Mouse (Mus musculus) neural tube, embryonic 12.5 days (tissue): ENCODE results near the gene Rab38. TPM values are rescaled to one million over a fixed set of nuclear protein-coding genes. Genes with fewer than 3 reads are reported as not detected.

ENCODE experiments used
- ATAC-seq: fragments of 200-750 bp; cut with Nextera tagmentation; 2 replicates; pipeline ENCODE4 v1.8.0; 2017; ENCODE audit warnings: low read depth, mild to moderate bottlenecking, moderate TSS enrichment, moderate library complexity; ENCODE audit not compliant: low FRiP score
- H3K27ac ChIP-seq: fragments of 300-500 bp; sonication (generic); 2 replicates; pipeline ENCODE4 v1.5.1; 2016
- H3K27me3 ChIP-seq: fragments of 300-500 bp; sonication (generic); replicated peaks from 2 replicates; pipeline ENCODE4 v1.6.1; 2016; ENCODE audit warnings: mild to moderate bottlenecking
- H3K36me3 ChIP-seq: fragments of 300-500 bp; sonication (generic); 2 replicates; pipeline ENCODE4 v1.6.1; 2016; ENCODE audit warnings: mild to moderate bottlenecking
- H3K4me1 ChIP-seq: fragments of 300-500 bp; sonication (generic); 2 replicates; pipeline ENCODE4 v1.6.1; 2016
- H3K4me2 ChIP-seq: fragments of 300-500 bp; sonication (generic); replicated peaks from 2 replicates; pipeline ENCODE4 v1.6.1; 2016; ENCODE audit warnings: mild to moderate bottlenecking
- H3K4me3 ChIP-seq: fragments of 300-500 bp; sonication (generic); 2 replicates; pipeline ENCODE4 v1.5.1; 2016
- H3K9ac ChIP-seq: fragments of 300-500 bp; sonication (generic); 2 replicates; pipeline ENCODE4 v1.6.1; 2016; ENCODE audit warnings: mild to moderate bottlenecking
- H3K9me3 ChIP-seq: fragments of 300-500 bp; sonication (generic); 2 replicates; pipeline ENCODE4 v1.6.1; 2016; ENCODE audit warnings: mild to moderate bottlenecking
- WGBS: fragments of 180-500 bp; shearing (Covaris S2); methylation state at CpG from one replicate; pipeline ENCODE4 v1.1.7; 2016; 5-methylcytosine and 5-hydroxymethylcytosine counted together
- polyA plus RNA-seq: library from polyadenylated mRNA; unstranded; fragments of >200 nt; fragmentation: Nextera tagmentation; extraction: Ambion mirVana; gene quantifications from 2 replicates; pipeline ENCODE4 v1.2.1, GENCODE M21; 2016

The Rab38 gene
- polyA plus RNA-seq, 1 experiment from 2014 or later: 2.4 TPM

DNA sequence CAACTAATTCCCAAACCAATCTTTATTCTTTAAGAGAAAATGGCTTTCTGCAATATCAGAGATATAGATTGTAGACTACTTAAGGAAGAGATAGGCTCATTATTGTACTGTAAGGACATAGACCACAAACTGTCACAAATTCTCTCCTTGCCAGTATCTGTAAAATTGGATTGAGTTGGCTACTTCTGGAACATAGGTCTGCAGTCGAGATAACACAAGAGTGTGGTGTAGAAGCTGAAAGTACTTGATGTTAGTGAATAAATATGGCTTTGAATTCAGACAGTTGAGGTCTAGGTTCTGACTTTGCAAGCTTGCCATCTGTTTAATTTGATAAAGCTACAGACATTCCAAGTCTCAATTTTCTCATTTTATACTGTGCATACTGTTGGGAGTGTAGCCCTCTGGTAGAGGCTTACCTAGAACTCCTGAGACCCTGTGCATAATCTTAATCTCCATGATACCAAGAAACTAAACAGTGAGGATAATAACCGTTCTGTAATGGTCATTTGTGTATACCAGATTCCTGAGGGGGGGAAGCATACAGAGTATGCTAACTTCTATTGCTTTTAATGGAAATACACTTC, 15.3 kb downstream of the Rab38 start:
- no peak for ATAC-seq

DNA sequence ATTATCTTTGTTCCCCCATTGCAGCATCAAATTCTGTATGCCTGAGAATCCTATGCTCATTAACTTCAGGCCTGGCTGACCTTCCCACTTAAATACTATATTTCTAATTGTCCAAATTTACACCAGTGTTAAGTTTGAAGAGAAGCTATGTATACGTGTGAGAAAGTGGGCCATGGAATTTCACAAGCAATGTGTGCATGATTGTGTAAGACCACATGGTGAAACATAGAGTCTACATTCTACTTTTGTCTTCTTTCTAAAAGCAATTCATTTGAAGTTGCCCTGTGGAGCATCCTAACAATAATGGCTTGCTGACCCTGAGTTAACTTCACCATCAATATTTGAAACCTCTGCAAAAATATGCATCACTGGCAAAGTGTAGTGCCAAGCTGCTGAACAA, 23.2 kb downstream of the Rab38 start:
- Histone ChIP-seq H3K4me2 (no peak overlapping the region), H3K4me1 (no peaks in the 10 kb centered on the region), H3K9me3 (no peaks in the 10 kb centered on the region), H3K27me3 (no peaks in the 10 kb centered on the region), H3K9ac (no peak overlapping the region), H3K4me3 (no peak overlapping the region), H3K36me3 (no peaks in the 10 kb centered on the region), H3K27ac (no peak overlapping the region)
- WGBS: 69% methylated on average over 1 of the region's 1 CpGs
- ATAC-seq: no peak

More for the DNA sequence above, 15.3 kb downstream of the Rab38 start:
- Histone ChIP-seq H3K9ac (no peak overlapping the region), H3K4me2 (no peak overlapping the region), H3K4me3 (no peak overlapping the region), H3K9me3 (no peaks in the 10 kb centered on the region), H3K27ac (no peak overlapping the region), H3K4me1 (no peaks in the 10 kb centered on the region), H3K27me3 (no peaks in the 10 kb centered on the region), H3K36me3 (no peaks in the 10 kb centered on the region)
- 83% methylated on average over 2 of the region's 2 CpGs for WGBS

DNA sequence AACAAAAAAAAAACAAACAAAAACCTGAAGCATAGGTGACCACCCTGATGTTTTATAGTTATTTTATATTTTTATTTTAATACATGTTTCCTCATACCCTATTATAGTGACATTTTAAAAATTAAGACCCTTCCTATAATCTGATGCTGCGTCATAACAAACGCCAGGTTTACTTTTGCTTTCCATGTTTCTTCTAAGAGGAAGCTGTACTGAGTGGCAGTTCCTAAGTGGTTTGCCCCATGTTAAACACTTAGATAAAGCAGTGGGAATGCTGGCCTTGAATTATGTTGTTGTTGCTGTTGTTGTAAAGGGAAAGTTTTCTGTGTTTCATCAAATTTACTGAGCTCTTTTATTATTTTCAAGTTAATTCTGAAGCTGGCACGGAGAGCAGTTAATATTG, 27.8 kb downstream of the Rab38 start:
- WGBS: 91% methylated on average over 3 of the region's 3 CpGs
- H3K9ac ChIP-seq: no peak overlapping the region
- no peak overlapping the region for H3K27ac ChIP-seq
- no peaks in the 10 kb centered on the region for H3K4me1 ChIP-seq
- H3K27me3 ChIP-seq: no peaks in the 10 kb centered on the region
- H3K4me2 ChIP-seq: no peak overlapping the region
- no peak for ATAC-seq
- H3K4me3 ChIP-seq: no peak overlapping the region
- no peaks in the 10 kb centered on the region for H3K36me3 ChIP-seq
- H3K9me3 ChIP-seq: no peaks in the 10 kb centered on the region

DNA sequence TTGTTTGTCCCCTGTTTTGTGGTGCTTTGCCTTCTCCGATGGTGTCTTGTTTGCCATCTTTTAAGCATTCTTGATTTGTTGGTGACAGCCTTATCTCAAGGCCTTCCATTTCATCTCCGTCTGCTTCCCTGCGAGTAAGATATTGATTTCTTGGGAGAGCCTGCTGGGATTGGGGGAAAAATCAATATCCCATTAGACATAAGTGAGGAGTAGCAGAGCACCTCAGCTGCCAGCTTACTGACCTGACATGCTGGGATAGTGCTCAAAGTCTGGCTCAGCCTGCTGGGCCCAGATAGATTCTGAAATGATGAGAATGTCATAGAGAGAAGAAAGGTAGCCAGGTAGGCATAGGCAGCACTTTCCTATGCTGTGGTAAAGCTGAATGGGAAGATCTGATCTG, 37.7 kb downstream of the Rab38 start:
- no peak overlapping the region for H3K9ac ChIP-seq
- WGBS: 73% methylated on average over 3 of the region's 3 CpGs
- H3K27ac ChIP-seq: no peak overlapping the region
- ATAC-seq: no peak
- no peaks in the 10 kb centered on the region for H3K27me3 ChIP-seq
- H3K4me1 ChIP-seq: no peaks in the 10 kb centered on the region
- no peaks in the 10 kb centered on the region for H3K36me3 ChIP-seq
- no peaks in the 10 kb centered on the region for H3K9me3 ChIP-seq
- H3K4me2 ChIP-seq: no peak overlapping the region
- H3K4me3 ChIP-seq: no peak overlapping the region

DNA sequence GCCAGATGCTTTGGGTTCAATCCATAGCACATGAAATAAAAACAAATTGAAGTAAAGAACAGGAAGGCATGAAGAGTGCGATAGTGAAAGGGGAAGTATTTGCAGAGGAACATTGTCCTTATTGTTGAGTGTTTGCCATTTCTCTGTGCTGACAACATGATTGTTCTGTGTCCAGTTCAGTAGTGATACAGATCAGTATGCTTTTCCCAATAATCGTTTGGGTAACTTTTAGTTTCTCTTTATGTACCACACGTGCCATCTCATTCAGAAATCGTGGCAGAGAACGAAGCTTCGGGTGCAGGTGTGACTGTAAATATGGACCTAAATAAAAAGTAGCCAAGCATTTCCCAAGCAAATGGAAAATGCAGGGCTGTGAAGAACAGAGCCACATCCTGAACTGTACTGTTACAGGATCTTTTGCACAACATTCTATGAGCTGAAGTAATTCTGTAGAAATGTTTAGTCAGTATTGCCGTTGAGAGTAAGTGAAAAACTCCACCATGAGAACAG, 52.1 kb downstream of the Rab38 start:
- Histone ChIP-seq H3K4me2 (no peak overlapping the region), H3K9ac (no peak overlapping the region), H3K9me3 (no peaks in the 10 kb centered on the region), H3K27ac (no peak overlapping the region), H3K36me3 (no peaks in the 10 kb centered on the region), H3K4me3 (no peak overlapping the region), H3K4me1 (no peaks in the 10 kb centered on the region), H3K27me3 (no peaks in the 10 kb centered on the region)
- 93% methylated on average over 7 of the region's 7 CpGs for WGBS
- no peak for ATAC-seq

DNA sequence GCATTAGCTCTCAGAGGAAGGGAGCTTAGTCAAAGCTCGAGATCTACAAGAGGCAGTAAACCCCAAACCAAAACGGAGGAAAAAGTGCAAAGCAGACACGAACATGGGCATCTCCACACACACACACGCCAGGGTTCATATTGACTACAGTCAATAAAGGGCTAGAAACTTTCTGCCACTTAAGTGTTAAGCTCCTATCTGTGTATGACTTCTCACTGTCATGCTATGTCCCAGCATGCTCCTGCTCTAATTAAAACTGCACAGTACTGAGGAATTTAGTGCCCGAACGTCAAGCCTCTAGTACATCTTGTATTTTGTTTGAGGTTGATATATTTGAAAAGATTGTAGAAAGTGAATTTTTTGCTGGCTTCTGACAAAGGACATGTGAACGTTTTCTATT, 52.6 kb downstream of the Rab38 start:
- H3K4me2 ChIP-seq: no peak overlapping the region
- no peaks in the 10 kb centered on the region for H3K36me3 ChIP-seq
- no peak overlapping the region for H3K27ac ChIP-seq
- H3K4me1 ChIP-seq: no peaks in the 10 kb centered on the region
- WGBS: 81% methylated on average over 7 of the region's 7 CpGs
- H3K4me3 ChIP-seq: no peak overlapping the region
- no peak overlapping the region for H3K9ac ChIP-seq
- H3K9me3 ChIP-seq: no peaks in the 10 kb centered on the region
- H3K27me3 ChIP-seq: no peaks in the 10 kb centered on the region
- no peak for ATAC-seq

DNA sequence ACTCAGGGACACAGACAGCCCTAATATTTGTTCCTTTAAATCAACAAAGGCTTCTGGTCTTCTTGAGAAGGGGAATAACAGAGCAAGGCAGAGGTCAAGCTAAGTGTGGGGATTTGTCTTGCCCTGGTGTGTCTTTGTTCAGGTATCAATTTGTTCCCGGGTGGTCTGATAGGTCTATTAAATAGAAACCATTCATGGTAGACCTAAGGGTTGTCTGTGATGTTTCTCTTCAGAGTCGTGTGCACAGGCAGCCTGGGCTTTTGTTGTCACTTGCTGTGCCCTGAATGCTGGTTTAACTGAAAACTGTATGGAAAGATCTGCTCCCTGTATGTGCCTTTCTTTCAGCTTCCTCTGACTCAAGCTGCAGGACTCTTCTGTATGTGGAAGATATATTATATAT, 60.9 kb downstream of the Rab38 start:
- no peaks in the 10 kb centered on the region for H3K27me3 ChIP-seq
- no peaks in the 10 kb centered on the region for H3K9me3 ChIP-seq
- no peaks in the 10 kb centered on the region for H3K36me3 ChIP-seq
- WGBS: 17% methylated on average over 2 of the region's 2 CpGs
- no peak overlapping the region for H3K27ac ChIP-seq
- H3K4me3 ChIP-seq: no peak overlapping the region
- no peak overlapping the region for H3K9ac ChIP-seq
- H3K4me1 ChIP-seq: no peaks in the 10 kb centered on the region
- no peak for ATAC-seq
- H3K4me2 ChIP-seq: no peak overlapping the region

DNA sequence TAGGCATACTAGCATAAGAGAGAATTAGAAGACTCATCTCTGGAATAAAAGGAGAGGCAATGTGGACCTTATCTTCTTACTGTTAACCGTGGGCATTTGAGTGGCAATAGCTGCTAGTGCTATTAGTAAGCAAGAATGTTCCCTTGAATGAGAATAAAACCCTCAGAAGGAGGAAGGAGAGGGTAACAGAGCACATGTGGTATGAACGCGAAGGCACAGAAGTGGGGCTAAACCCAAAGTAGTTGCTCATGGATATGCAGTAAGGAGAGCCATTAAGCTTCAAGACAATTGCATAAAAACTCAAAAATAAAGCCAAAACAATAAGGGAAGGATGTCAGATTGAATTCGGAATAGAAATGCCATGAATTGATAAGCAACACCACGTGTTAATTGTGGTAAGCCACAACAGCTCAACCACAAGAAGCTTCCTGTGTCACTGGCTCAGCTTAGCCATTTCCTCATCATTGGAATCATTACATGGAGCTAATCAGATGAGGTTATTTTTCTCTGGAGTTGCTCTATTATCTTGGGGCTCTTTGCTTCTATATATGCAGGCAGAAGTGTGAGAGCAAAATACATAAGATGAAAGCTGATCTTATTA, 72.2 kb downstream of the Rab38 start:
- Histone ChIP-seq H3K4me1 (no peaks in the 10 kb centered on the region), H3K27me3 (no peaks in the 10 kb centered on the region), H3K27ac (no peak overlapping the region), H3K9me3 (no peaks in the 10 kb centered on the region), H3K9ac (no peak overlapping the region), H3K4me2 (no peak overlapping the region), H3K36me3 (no peaks in the 10 kb centered on the region), H3K4me3 (no peak overlapping the region)
- ATAC-seq: no peak
- WGBS: 86% methylated on average over 5 of the region's 5 CpGs

DNA sequence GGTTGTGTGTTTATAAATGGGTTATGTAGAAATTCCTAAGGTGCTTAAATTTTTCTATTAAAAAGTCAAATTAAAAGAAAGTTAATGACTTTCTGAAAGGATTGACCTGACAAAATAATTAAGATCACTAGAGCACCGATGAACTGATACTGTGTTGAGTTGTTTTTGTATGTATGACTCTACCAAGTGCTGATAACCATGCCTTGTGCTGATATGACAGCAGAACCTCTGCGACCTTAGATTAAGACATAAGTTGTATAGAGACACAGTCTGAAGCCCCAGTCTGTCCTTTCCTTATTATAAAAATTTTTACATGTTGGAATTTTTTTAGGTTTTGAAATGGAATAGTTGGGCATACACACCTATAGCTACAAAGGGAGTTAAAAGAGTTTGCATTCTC, 79.7 kb downstream of the Rab38 start:
- Histone ChIP-seq H3K4me3 (no peak overlapping the region), H3K27me3 (no peaks in the 10 kb centered on the region), H3K4me1 (no peaks in the 10 kb centered on the region), H3K9ac (no peak overlapping the region), H3K36me3 (no peaks in the 10 kb centered on the region), H3K9me3 (no peaks in the 10 kb centered on the region), H3K27ac (no peak overlapping the region), H3K4me2 (no peak overlapping the region)
- no peak for ATAC-seq
- WGBS: 90% methylated on average over 2 of the region's 2 CpGs

DNA sequence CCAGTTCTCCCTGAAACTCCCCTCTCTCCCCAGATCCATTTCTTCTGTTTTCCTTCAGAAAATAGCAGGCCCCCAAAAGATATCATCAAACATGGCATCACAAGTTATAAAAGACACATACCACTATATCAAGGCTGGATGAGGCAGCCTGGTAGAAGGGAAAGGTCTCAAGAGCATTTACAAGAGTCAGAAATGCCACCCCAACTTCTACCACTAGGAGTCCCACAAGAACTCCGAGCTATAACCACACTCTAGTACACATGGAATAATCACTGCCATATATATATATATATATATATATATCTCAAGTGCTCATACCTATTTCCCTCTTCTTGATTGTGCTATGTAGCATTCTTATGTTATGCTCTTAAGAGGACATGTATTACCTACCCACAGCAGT, 92.4 kb downstream of the Rab38 start:
- no peaks in the 10 kb centered on the region for H3K36me3 ChIP-seq
- H3K9me3 ChIP-seq: no peaks in the 10 kb centered on the region
- H3K4me3 ChIP-seq: no peak overlapping the region
- H3K27me3 ChIP-seq: no peaks in the 10 kb centered on the region
- no peaks in the 10 kb centered on the region for H3K4me1 ChIP-seq
- H3K27ac ChIP-seq: no peak overlapping the region
- no peak overlapping the region for H3K4me2 ChIP-seq
- ATAC-seq: no peak
- 72% methylated on average over 1 of the region's 1 CpGs for WGBS
- no peak overlapping the region for H3K9ac ChIP-seq

DNA sequence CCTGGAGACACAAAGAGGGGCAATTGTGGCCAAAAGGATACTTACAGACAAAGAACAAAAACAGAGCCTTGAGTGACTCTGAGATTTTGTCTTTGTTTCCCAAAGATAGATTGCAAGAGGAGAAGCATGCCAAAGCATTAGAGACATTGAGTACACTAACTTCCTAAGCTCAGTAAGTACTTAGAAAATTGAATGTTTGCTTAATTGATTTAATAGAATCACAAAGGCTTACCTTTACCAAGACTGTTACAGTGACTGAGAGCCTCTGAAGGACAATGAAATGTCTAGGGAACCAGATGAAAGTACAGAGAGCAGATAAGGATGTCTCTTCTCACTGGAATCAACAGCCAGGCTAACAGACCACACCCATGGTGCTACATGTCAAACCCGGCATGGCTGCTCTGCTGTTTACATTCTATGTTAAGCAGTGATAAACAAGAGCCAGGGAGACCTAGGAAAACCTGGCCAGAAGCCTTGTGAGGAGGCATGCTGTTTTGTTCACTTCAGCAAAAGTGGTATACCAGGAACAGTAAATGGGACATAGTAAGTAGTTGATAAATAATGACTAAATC, 97.1 kb downstream of the Rab38 start:
- no peaks in the 10 kb centered on the region for H3K4me1 ChIP-seq
- H3K9me3 ChIP-seq: no peaks in the 10 kb centered on the region
- no peak overlapping the region for H3K9ac ChIP-seq
- H3K4me2 ChIP-seq: no peak overlapping the region
- ATAC-seq: no peak
- H3K36me3 ChIP-seq: no peaks in the 10 kb centered on the region
- H3K27me3 ChIP-seq: no peaks in the 10 kb centered on the region
- 60% methylated on average over 1 of the region's 1 CpGs for WGBS
- H3K27ac ChIP-seq: no peak overlapping the region
- H3K4me3 ChIP-seq: no peak overlapping the region

DNA sequence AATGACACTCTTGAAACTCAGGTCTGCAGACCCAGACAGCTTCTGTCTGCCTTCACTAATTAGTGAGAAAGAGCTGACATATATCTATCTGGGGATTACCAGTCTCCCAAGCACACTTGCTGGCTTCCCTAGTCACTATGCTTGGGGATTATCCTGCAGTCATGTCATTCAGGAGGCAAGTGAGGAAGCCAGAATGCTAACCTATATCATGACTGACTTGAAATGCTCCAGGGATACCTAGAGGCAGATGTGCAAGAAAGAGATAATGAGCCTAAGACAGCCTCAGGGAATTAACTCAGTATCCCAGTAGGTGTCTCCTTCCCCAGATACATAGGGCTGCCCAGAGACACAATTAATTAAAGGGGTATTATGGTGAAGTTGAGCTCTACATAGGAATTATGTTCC, 106.1 kb downstream of the Rab38 start:
- no peaks in the 10 kb centered on the region for H3K9me3 ChIP-seq
- no peak overlapping the region for H3K9ac ChIP-seq
- no peaks in the 10 kb centered on the region for H3K27me3 ChIP-seq
- H3K4me3 ChIP-seq: no peak overlapping the region
- H3K27ac ChIP-seq: no peak overlapping the region
- no peak overlapping the region for H3K4me2 ChIP-seq
- ATAC-seq: no peak
- no peaks in the 10 kb centered on the region for H3K4me1 ChIP-seq
- no peaks in the 10 kb centered on the region for H3K36me3 ChIP-seq

DNA sequence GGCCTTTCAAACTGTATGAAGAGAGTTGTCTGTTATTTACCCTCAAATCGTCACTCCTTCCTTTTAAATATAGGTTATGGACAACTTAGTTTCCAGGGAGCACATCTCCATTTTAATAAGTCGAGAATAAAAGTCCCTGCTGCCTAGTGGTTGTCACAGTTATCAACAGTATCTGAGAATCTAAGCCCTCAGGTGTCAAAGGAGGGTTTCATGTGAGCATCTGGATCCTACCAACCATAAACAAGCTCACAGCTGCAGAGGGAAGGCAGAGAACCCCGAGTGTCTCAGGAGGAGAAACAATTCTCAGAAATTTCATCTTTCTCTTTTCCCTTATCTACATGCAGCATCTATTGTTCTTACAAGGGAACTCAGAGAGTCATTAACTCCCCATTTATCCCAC, 106.7 kb downstream of the Rab38 start:
- no peak overlapping the region for H3K4me2 ChIP-seq
- H3K36me3 ChIP-seq: no peaks in the 10 kb centered on the region
- no peaks in the 10 kb centered on the region for H3K4me1 ChIP-seq
- no peak overlapping the region for H3K9ac ChIP-seq
- no peak overlapping the region for H3K27ac ChIP-seq
- H3K27me3 ChIP-seq: no peaks in the 10 kb centered on the region
- H3K9me3 ChIP-seq: no peaks in the 10 kb centered on the region
- no peak for ATAC-seq
- H3K4me3 ChIP-seq: no peak overlapping the region
- WGBS: 78% methylated on average over 3 of the region's 3 CpGs
